ENCODE assay signal across 30 mouse cellular contexts in the genomic region with DNA sequence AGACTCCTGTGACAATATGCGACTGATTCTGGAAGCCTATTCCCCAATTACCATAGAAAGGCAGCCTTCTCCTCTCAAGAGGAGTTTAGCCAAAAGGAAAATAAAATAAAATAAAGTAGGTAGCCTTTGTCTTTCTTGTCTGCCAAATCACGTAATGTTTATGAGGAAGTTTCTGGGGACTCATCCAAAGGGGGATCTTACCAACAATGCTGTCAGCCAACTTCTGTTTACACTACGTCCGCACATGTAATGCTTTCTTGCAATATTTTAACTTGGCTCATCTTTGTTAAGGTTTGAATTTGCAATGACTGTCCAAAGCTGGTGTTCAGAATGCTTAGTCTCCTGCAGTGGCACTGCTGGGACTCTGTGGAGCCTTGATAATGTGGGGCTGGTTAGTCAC.
DNase-seq lines count a peak whose midpoint lies in the region; ATAC-seq and TF ChIP-seq lines count a peak whose summit lies in the region.
"Had no signal": no experiment of that assay in that cellular context is flagged by ENCODE, and none has a peak within 500 bp of the region (broad histone marks: within the 10 kb centered on the region; RNA-seq: fewer than 3 reads in every experiment).

No protein-coding gene starts in this region.

- no peak overlapping the region for H3K4me2 ChIP-seq in lung, embryonic 14.5 days
- H3K4me2 ChIP-seq: heart, embryonic 11.5 days; hindbrain, embryonic 13.5 days had no signal

- no peaks in the 10 kb centered on the region for H3K9me3 ChIP-seq in lung, embryonic 14.5 days (ENCODE audit: low read depth, low read length)
- H3K9me3 ChIP-seq: hindbrain, embryonic 13.5 days had no signal

- H3K4me3 ChIP-seq in lung, embryonic 14.5 days (ENCODE audit: low read depth, low read length), result no peak overlapping the region
- H3K4me3 ChIP-seq: hindbrain, embryonic 13.5 days had no signal

- H3K27me3 ChIP-seq in lung, embryonic 14.5 days (ENCODE audit: insufficient read depth, low read length), result no peaks in the 10 kb centered on the region
- H3K27me3 ChIP-seq: hindbrain, embryonic 13.5 days had no signal

- H3K4me1 ChIP-seq in lung, embryonic 14.5 days (ENCODE audit: insufficient read depth), result no peaks in the 10 kb centered on the region
- H3K4me1 ChIP-seq: hindbrain, embryonic 13.5 days had no signal

- TF ChIP-seq POLR2A in brain, embryonic 14.5 days (IDR thresholded peaks at IDR 0.05; ENCODE audit: borderline replicate concordance, extremely low read depth, insufficient read depth, insufficient read length, poor library complexity, severe bottlenecking), result no peak

- no peaks in the 10 kb centered on the region for H3K36me3 ChIP-seq in lung, embryonic 14.5 days (ENCODE audit: insufficient read depth)
- H3K36me3 ChIP-seq: hindbrain, embryonic 13.5 days had no signal

- no peak overlapping the region for H3K27ac ChIP-seq in lung, embryonic 14.5 days (ENCODE audit: low read depth)
- H3K27ac ChIP-seq: hindbrain, embryonic 13.5 days; kidney, postnatal 0 days; liver, embryonic 14.5 days had no signal

- DNase-seq in lung, embryonic 14.5 days, result peak; percentile 55
- DNase-seq in lung, adult 18-20 months, result no peak
- peak; percentile 7 for DNase-seq in adipocyte (ENCODE audit: low spot score)
- DNase-seq in brain, embryonic 14.5 days (ENCODE audit: low read depth), result peak; percentile 43
- DNase-seq in lung, postnatal 25 days (ENCODE audit: low spot score), result peak; percentile 4
- DNase-seq in frontal cortex, postnatal 25 days (ENCODE audit: low spot score in 2 of 2), result no peak
- no peak for DNase-seq in cerebellum, adult 9-10 months
- DNase-seq: adrenal gland, adult 2 months; adrenal gland, postnatal 36 days; B cell, adult 2 months; cerebellum, adult 11 months; cerebellum, adult 9-11 months; gastrocnemius, postnatal 25 days; heart, adult 18-20 months; heart, postnatal 4 days; kidney, adult 8-10 months; kidney, postnatal 4 days; layer of hippocampus, postnatal 36 days; liver; midbrain, embryonic 14.5 days; retina, postnatal 1 day; right cerebral cortex, postnatal 14 days; thymus, adult 18-20 months; thymus, postnatal 25 days had no signal

- no peak for ATAC-seq in lung, embryonic 14.5 days (ENCODE audit: insufficient read depth)
- ATAC-seq: forebrain, embryonic 16.5 days; intestine, embryonic 16.5 days had no signal

- WGBS in lung, embryonic 14.5 days, result 55% methylated on average over 4 of the region's 4 CpGs

- TF ChIP-seq CTCF in lung, embryonic 14.5 days (IDR thresholded peaks at IDR 0.05; ENCODE audit: low read depth), result no peak
- no peak for TF ChIP-seq CTCF in brain, embryonic 14.5 days (IDR thresholded peaks at IDR 0.05; ENCODE audit: borderline replicate concordance, extremely low read depth, insufficient read depth, insufficient read length)

- no peak overlapping the region for H3K9ac ChIP-seq in lung, embryonic 14.5 days
- H3K9ac ChIP-seq: hindbrain, embryonic 13.5 days; liver, embryonic 14.5 days had no signal

Comparison
In these comparisons a context has a peak if more than half of its experiments do, and no peak if none do; other contexts are left out.
1. DNase-seq: peak in lung, embryonic 14.5 days (single experiment), adipocyte (single experiment), brain, embryonic 14.5 days (single experiment) and lung, postnatal 25 days (single experiment); none in lung, adult 18-20 months (0 of 2), frontal cortex, postnatal 25 days (0 of 2) and cerebellum, adult 9-10 months (single experiment).